Mouse (Mus musculus) myocyte (in vitro differentiated cells): Measurements from ENCODE around the gene Trappc3l. TPM values are rescaled to one million over a fixed set of nuclear protein-coding genes. Genes with fewer than 3 reads are reported as not detected.

Experiments
- H3K27me3 ChIP-seq: one replicate; pipeline ENCODE4 v1.6.1; 2011; ENCODE audit not compliant: control insufficient read depth, insufficient read depth, insufficient read length
- H3K36me3 ChIP-seq: one replicate; pipeline ENCODE4 v1.6.1; 2011; ENCODE audit not compliant: control insufficient read depth, insufficient read depth
- H3K4me2 ChIP-seq: one replicate; pipeline ENCODE4 v1.6.1; 2011; ENCODE audit warnings: low read depth, control low read depth
- H3K4me3 ChIP-seq: one replicate; pipeline ENCODE4 v1.5.1; 2011; ENCODE audit warnings: mild to moderate bottlenecking, control low read depth, moderate library complexity
- H3K79me2 ChIP-seq: one replicate; pipeline ENCODE4 v1.6.1; 2011; ENCODE audit not compliant: control insufficient read depth, insufficient read depth
- H3ac ChIP-seq: one replicate; pipeline ENCODE4 v1.6.1; 2011; ENCODE audit not compliant: control insufficient read depth, insufficient read length
- CEBPB ChIP-seq: IDR thresholded peaks from 2 replicates; pipeline ENCODE4 v1.6.1; 2011; ENCODE audit warnings: mild to moderate bottlenecking, moderate library complexity; ENCODE audit not compliant: poor library complexity, insufficient read depth, severe bottlenecking
- E2F4 ChIP-seq: IDR thresholded peaks from one replicate; pipeline ENCODE4 v1.6.1; 2011; ENCODE audit warnings: mild to moderate bottlenecking, control low read depth, moderate library complexity; ENCODE audit not compliant: insufficient read depth
- MAX ChIP-seq: IDR thresholded peaks from one replicate; pipeline ENCODE4 v1.6.1; 2011; ENCODE audit warnings: low read depth, mild to moderate bottlenecking, control low read depth
- MYOD1 ChIP-seq, 3 experiments: IDR thresholded peaks; one replicate each; pipeline ENCODE4 v1.6.1; 2011; ENCODE audit warnings: control low read depth in 2 of 3, low read depth in 2 of 3, mild to moderate bottlenecking in 2 of 3, moderate library complexity in 1 of 3; ENCODE audit not compliant: insufficient read length in 2 of 3, control insufficient read depth in 1 of 3
- MYOG ChIP-seq, 3 experiments: IDR thresholded peaks; one replicate each; pipeline ENCODE4 v1.6.1; 2011; ENCODE audit warnings: control low read depth in 2 of 3, low read depth in 2 of 3, mild to moderate bottlenecking in 2 of 3; ENCODE audit not compliant: insufficient read length in 2 of 3, control insufficient read depth in 1 of 3, insufficient read depth in 1 of 3
- POLR2A ChIP-seq: IDR thresholded peaks from one replicate; pipeline ENCODE4 v1.6.1; 2011; ENCODE audit warnings: low read depth, mild to moderate bottlenecking, control low read depth, moderate library complexity; ENCODE audit not compliant: insufficient read length
- POLR2AphosphoS2 ChIP-seq: IDR thresholded peaks from one replicate; pipeline ENCODE4 v1.6.1; 2011; ENCODE audit warnings: low read depth, control low read depth; ENCODE audit not compliant: insufficient read length
- REST ChIP-seq: IDR thresholded peaks from one replicate; pipeline ENCODE4 v1.6.1; 2011; ENCODE audit warnings: mild to moderate bottlenecking, control low read depth, moderate library complexity; ENCODE audit not compliant: insufficient read depth, insufficient read length
- SRF ChIP-seq: IDR thresholded peaks from one replicate; pipeline ENCODE4 v1.6.1; 2011; ENCODE audit warnings: low read depth; ENCODE audit not compliant: control insufficient read depth, insufficient read length
- TCF12 ChIP-seq: IDR thresholded peaks from one replicate; pipeline ENCODE4 v1.6.1; 2011; ENCODE audit warnings: mild to moderate bottlenecking, control low read depth; ENCODE audit not compliant: poor library complexity, insufficient read depth, severe bottlenecking
- TCF3 ChIP-seq: IDR thresholded peaks from one replicate; pipeline ENCODE4 v1.6.1; 2011; ENCODE audit warnings: low read depth, control low read depth; ENCODE audit not compliant: insufficient read length
- USF1 ChIP-seq: IDR thresholded peaks from one replicate; pipeline ENCODE4 v1.6.1; 2011; ENCODE audit warnings: low read depth, mild to moderate bottlenecking, control low read depth, moderate library complexity
- polyA plus RNA-seq: library from polyadenylated mRNA; unstranded; fragments of >200 nt; fragmentation: generic; extraction: Trizol; gene quantifications from one replicate; pipeline ENCODE4 v1.2.1, GENCODE M21; 2012; ENCODE audit warnings: missing spikeins

Trappc3l gene
- polyA plus RNA-seq, 1 experiment: not detected

DNA sequence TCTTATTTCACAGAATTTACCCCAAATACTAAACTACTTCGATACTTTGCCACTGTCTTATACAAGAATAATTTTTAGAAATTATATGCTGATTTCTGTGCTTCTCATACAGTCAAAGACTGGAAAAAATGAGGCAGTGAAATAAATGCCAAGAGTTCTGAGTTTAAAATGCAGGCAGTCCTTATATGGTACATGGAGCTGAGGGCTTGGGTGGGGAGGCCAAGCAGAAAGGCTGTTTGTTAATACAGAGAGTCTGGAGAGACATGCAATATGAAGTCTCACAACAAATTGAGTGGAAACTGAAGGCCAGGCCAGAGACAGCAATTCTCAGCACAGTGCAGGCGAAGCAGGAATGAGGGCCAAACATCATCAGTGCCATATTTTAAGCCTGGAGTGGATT is 51.1 kb downstream of the Trappc3l start:
- TF ChIP-seq TCF12: no peak
- no peak for TF ChIP-seq POLR2AphosphoS2
- no peak for TF ChIP-seq E2F4
- no peak for TF ChIP-seq MYOD1 (IDR thresholded peaks at IDR 0.05; ENCODE audit: control insufficient read depth in 1 of 3, insufficient read length in 2 of 3, low read depth in 2 of 3)
- TF ChIP-seq USF1: no peak
- TF ChIP-seq MAX: no peak
- no peak for TF ChIP-seq MYOG (IDR thresholded peaks at IDR 0.05; ENCODE audit: control insufficient read depth in 1 of 3, insufficient read depth in 1 of 3, insufficient read length in 2 of 3, low read depth in 2 of 3)
- TF ChIP-seq SRF: no peak
- no peak for TF ChIP-seq POLR2A
- TF ChIP-seq TCF3: no peak
- no peak for TF ChIP-seq REST
- no peak overlapping the region for H3K4me2 ChIP-seq
- H3K36me3 ChIP-seq: no peaks in the 10 kb centered on the region
- no peaks in the 10 kb centered on the region for H3K27me3 ChIP-seq
- no peaks in the 10 kb centered on the region for H3K79me2 ChIP-seq
- no peak overlapping the region for H3K4me3 ChIP-seq
- no peak overlapping the region for H3ac ChIP-seq

DNA sequence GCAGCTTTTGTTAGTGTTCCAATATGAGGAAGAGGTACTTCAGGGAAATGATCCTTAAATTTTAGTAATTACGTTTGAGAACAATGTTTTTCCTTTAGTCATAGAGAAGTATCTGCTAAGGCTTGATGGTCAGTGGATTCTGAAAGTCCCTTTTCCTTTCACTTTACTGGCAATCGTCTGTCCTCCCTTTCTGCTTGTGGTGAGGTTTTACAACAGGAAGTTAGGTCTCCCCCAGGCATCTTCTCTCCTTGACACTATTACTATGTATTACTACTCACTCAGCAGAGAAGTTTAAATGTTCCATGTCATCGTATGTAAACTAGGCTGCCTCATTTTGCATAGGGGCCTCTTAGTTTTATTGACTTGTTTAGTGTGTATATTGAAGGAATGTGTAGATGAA is 52.1 kb downstream of the Trappc3l start:
- Histone ChIP-seq H3K4me3 (no peak overlapping the region), H3ac (no peak overlapping the region), H3K36me3 (no peaks in the 10 kb centered on the region), H3K79me2 (no peaks in the 10 kb centered on the region), H3K27me3 (no peaks in the 10 kb centered on the region), H3K4me2 (no peak overlapping the region)
- TF ChIP-seq CEBPB (no peak), TCF3 (no peak), TCF12 (no peak), POLR2A (no peak), USF1 (no peak), REST (no peak), MYOD1 (IDR thresholded peaks at IDR 0.05; ENCODE audit: control insufficient read depth in 1 of 3, insufficient read length in 2 of 3, low read depth in 2 of 3) (no peak), SRF (no peak), MAX (no peak), POLR2AphosphoS2 (no peak), E2F4 (no peak), MYOG (IDR thresholded peaks at IDR 0.05; ENCODE audit: control insufficient read depth in 1 of 3, insufficient read depth in 1 of 3, insufficient read length in 2 of 3, low read depth in 2 of 3) (no peak)

DNA sequence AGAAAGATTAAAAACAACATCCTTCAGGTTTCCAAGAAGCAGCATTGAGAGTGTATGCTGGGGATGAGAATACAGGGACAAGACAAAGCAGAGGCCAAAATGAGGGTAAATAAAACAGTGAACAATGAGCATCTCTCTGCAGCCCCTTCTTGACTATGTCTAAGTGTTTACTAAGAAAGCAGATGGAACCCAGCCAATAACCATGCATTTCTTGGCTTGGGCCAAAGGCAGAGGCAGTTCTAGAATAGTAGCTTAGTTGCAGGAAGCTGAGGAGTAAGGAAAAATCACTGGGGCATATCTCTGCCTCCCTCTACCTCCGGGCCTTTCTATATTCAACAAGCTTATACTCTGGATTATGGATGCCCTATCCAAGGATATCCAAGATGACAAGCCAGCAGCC is 53.1 kb downstream of the Trappc3l start:
- no peaks in the 10 kb centered on the region for H3K79me2 ChIP-seq
- no peak overlapping the region for H3K4me2 ChIP-seq
- no peaks in the 10 kb centered on the region for H3K27me3 ChIP-seq
- no peak overlapping the region for H3K4me3 ChIP-seq
- TF ChIP-seq MYOG (IDR thresholded peaks at IDR 0.05; ENCODE audit: control insufficient read depth in 1 of 3, insufficient read depth in 1 of 3, insufficient read length in 2 of 3, low read depth in 2 of 3): no peak
- no peak for TF ChIP-seq REST
- no peak for TF ChIP-seq SRF
- no peak for TF ChIP-seq TCF12
- TF ChIP-seq USF1: no peak
- TF ChIP-seq MAX: no peak
- TF ChIP-seq E2F4: no peak
- no peak for TF ChIP-seq MYOD1 (IDR thresholded peaks at IDR 0.05; ENCODE audit: control insufficient read depth in 1 of 3, insufficient read length in 2 of 3, low read depth in 2 of 3)
- TF ChIP-seq POLR2A: no peak
- TF ChIP-seq CEBPB: no peak
- H3ac ChIP-seq: no peak overlapping the region
- H3K36me3 ChIP-seq: no peaks in the 10 kb centered on the region

DNA sequence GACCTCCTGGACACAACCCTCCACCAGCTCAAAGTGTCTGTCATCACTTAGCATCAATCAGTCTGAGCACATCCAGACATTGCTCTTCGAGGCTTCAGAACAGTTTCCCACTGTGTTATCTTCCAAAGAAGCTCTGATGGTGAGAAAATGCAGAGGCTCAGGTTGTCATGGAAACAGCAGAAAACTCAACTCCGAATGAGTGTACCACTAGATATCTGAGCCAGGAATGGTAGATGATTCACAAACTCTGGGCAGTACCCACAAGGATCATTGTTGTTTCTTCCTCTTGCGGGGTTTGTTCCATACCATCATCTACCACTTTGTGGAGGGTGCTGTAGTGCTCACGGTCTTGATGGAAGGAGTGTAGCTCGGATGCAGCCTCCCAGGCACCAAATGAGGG is 54.5 kb downstream of the Trappc3l start:
- no peak overlapping the region for H3ac ChIP-seq
- H3K36me3 ChIP-seq: no peaks in the 10 kb centered on the region
- no peak overlapping the region for H3K4me3 ChIP-seq
- no peaks in the 10 kb centered on the region for H3K27me3 ChIP-seq
- no peaks in the 10 kb centered on the region for H3K79me2 ChIP-seq
- H3K4me2 ChIP-seq: no peak overlapping the region
- no peak for TF ChIP-seq TCF3
- no peak for TF ChIP-seq CEBPB
- no peak for TF ChIP-seq USF1
- TF ChIP-seq MYOD1 (IDR thresholded peaks at IDR 0.05; ENCODE audit: control insufficient read depth in 1 of 3, insufficient read length in 2 of 3, low read depth in 2 of 3): no peak
- no peak for TF ChIP-seq REST
- no peak for TF ChIP-seq MYOG (IDR thresholded peaks at IDR 0.05; ENCODE audit: control insufficient read depth in 1 of 3, insufficient read depth in 1 of 3, insufficient read length in 2 of 3, low read depth in 2 of 3)
- TF ChIP-seq MAX: no peak
- TF ChIP-seq E2F4: no peak

DNA sequence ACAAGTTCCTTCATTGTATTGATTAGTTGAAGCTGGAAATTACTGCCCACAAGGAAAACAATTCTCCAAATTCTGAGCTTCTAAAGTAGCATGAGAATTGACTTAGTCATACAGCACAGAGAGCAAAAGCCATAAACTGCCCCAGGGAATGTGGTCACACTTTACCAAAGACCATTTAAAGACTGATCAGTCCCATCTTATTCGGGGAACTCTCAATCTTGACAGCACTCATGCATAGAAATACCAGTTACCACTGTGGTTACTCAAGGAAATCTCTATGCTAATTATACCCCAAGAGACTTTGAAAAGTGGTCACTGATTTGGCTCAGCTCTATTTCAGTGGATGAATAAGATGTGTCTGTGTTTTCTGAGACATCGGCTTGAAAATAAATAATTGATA is 57.8 kb downstream of the Trappc3l start:
- Histone ChIP-seq H3K27me3 (no peaks in the 10 kb centered on the region), H3ac (no peak overlapping the region), H3K79me2 (no peaks in the 10 kb centered on the region), H3K4me2 (peak overlapping the region; percentile 73), H3K36me3 (no peaks in the 10 kb centered on the region), H3K4me3 (no peak overlapping the region)
- TF ChIP-seq MYOD1 (IDR thresholded peaks at IDR 0.05; ENCODE audit: control insufficient read depth in 1 of 3, insufficient read length in 2 of 3, low read depth in 2 of 3): no peak
- TF ChIP-seq TCF3: no peak
